Mouse (Mus musculus) cerebellum, adult 11-12 months (tissue): ENCODE data around the gene Cadm1.

Experiments
- DNase-seq: peaks from one replicate; pipeline ENCODE4 v3.0.0; 2022

The Cadm1 gene

DNA sequence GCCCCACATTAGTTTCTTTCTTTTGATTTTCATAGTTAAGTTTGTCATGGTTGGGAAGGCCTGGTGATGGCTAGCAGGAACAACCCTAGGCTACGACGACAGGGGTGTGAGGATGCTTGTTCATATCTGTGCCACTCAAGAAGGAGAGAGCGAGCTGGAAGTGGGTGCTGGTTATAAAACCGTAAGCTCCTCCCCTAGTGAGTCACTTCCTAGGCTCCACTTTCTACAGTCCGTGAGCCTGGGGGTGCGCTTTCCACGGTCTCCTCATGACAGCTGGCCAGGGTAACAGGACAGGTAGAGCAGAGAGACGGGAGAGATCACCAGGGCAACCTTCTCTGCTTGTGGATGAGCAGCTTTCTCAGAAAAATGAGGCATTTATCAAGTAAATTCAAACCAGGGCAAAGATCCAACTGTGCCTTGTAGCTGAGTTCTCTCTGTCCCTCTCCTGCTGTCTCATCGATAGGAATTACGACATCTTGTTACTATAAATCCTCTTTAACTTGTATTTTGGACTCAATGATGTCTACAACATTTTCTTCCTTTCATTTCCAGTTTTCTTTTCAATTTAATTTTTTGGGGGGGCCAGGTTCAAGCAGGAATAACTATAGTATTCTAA is 23.1 kb downstream of the Cadm1 start:
- DNase-seq = no peak

DNA sequence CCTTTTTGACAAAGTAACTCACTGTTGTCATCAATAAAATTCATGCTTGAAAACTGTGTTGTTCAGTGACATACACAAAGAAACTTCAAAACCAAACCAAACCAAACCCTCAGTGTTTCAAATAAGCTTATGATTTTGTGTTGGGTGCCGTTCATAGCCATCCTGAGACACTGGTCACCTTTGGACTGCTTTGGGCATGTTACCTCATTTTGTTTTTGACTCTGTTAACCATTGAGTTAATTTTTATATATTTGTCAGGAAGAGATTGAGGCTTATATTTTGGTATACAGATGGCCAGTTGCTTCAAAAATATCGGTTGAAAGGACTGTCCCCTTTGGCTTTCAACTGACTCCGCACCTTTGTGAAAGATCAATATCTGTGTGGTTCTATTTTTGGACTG is 30.8 kb downstream of the Cadm1 start:
- no peak for DNase-seq

DNA sequence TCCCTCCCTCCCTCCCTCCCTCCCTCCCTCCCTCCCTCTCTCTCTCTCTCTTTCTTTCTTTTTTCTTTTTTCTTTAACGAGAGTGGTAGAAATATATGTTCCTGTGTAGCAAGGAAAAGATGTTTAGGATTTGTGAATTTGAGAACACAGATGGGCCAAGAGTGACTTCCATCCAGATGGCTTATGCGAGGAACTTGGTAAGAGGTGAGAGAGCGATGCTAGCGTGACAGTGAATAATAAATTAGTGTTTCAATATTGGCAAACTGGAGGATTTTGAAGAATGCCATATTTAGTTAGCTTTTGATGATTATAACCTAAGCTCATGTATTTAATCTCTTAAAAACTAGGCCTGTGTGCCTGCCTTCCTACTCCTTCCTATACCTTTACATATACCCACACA is 31.6 kb downstream of the Cadm1 start:
- no peak for DNase-seq

DNA sequence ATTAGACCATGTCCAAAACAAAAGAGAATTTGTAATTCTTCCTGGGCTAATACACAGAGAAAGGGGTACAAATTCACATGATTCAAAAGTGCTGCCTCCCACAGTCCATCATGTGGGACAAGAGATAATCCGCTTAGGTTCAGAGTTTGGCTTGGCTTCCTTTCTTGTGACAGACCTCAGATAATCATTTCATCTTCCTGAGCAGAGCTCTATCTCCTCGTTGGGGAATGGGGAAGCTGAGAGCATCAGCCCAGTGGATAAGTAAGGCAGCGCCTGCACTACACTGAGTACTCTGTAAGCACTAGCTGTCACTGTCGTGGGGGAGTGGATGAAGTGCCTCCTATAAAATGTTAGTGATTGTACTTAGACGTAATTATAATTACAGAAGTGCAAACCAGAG is 35.1 kb downstream of the Cadm1 start:
- no peak for DNase-seq

DNA sequence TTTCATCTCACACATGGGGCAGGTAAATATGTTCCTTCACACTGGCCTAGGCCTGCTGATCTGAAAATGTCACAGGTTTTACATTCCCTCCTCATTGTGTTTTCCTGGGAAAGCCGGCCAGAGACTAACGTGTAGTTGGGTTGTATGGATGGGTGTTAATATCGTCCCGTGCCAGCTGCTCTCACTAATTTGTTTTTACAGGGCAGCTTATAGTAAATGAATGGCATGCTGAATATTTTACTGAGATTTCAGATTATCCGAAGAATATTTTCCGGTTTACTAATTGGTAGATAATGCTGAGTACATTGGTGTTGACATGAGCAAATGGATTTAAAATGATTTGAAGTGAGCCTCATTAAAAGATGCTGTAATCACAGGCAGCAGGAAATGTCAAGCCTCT is 37.9 kb downstream of the Cadm1 start:
- no peak for DNase-seq

DNA sequence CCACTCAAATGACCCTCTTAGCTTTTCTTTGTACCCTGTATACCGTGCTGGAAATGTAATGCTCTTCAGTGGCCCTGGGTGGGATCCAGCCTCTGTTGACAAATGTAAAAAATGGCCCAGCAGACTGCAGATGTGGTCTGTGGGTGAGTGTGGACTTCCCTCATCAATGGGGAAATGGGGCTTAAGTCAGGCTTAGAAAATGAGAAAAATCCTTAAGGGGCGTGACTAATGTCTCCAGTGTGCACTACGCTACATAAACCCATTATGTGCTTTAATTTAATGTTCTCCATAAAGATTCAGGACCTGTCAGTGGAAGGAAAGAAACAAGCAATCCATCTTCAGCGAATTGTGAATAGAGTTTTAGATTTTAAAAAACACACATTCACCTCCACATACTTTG is 40.2 kb downstream of the Cadm1 start:
- DNase-seq = no peak

DNA sequence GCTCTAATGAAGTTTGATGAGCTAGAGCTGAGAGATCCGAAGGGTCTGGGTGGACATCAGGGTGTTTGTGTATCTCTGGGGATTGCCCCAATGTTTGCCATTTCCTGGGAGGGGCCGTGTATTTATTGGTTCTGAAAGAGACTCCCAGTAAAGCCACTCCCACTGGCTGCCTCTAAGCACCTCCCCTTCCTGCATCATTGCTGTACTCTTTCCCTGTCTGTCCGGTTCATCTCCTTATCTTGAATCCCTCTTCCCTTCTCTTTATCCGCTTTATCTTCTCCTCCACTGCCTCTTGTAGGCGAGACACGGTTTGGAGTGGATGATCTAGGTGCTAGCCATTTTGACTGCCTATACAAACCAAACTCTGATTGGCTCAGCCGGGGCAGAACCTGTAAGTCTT is 41.5 kb downstream of the Cadm1 start:
- no peak for DNase-seq

DNA sequence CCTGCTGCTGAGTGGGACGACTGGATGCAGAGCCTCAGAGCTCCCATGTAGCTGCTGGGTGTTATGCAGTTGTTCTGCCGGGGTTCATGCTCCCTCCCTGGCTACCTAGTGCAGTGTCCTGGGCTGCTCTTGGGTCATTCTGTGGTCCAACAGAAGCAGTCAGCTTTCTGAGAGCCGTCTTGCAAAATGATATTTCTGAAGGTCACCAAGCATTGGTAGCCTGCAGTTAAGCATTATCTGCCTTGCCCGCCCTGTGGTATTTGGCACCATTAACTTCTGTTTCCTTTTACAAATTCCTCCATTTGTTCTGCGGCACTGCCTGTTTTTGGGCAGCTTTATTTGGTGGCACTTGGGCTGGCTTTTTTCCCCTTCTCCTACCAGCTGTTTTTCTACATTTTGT is 42.2 kb downstream of the Cadm1 start:
- DNase-seq = no peak

DNA sequence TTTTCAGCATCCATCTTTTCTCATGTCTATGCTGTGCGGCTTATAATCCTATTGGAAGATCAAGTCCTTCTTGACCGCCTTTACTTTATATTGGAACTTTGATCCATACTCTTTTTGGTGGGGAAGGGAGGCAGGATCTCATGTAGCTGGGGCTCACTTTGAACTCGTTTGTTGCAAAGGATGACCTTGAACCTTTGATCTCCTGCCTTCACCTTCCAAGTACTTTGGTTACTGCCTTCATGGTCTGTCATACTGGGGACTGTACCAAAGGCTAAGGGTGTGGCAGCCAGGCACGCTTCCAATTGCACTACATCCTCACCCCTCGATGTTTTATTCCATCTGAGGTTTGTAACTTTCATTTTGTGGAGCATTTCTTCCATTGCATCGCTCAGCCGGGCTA is 43.5 kb downstream of the Cadm1 start:
- DNase-seq = no peak

DNA sequence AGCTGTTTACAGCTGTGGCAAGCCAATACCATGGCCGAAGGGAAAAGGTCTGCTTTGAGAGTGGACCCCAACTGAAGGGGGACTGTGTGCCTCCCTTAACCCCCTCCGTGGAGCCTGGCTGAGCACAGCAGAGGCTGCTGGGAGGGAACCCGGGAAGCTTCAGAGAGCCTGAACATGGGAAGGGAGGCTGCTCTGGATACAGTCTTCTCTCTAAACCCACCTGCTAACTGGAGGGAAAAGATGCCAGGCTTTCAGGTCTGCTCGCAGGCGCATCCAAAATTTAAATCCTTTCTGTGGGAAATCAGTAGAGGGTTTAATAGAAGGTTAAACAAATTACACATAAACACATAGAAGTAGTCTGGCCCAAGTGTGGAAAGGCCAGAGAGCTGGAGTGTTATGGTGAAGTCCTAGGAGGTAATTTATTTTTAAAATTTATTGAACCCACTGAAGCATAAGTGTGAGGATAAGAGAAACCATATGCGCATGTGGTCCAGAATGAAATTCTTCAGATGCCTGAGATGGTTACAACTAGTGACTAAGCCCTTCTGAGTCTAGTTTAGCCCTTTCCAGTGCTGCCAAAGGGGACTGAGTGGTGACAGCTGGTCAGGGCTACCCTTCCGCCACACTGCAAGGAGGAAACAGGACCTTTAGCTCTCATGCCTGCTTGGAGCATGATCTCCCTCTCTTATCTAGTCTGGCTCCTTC is 44.9 kb downstream of the Cadm1 start:
- peak; percentile 45 for DNase-seq

DNA sequence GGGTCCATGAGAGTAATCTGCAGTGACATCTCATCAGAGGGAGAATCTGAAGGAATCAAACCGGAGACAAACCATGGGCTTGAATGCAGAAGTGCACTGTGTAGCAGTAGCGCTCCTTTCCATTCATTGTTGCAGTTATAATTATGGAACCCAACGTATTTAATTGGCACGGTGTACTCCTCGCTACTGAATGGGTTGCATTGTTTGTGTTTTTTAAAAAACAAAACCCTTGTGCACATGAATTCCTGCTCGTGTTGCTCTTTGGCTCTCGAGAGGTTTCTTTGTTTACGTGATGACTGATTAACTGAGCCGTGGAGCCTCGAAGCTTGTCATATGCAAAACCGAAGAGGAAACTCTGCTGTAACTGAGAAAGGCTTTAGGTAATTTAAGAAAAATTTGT is 45.8 kb downstream of the Cadm1 start:
- DNase-seq = no peak

DNA sequence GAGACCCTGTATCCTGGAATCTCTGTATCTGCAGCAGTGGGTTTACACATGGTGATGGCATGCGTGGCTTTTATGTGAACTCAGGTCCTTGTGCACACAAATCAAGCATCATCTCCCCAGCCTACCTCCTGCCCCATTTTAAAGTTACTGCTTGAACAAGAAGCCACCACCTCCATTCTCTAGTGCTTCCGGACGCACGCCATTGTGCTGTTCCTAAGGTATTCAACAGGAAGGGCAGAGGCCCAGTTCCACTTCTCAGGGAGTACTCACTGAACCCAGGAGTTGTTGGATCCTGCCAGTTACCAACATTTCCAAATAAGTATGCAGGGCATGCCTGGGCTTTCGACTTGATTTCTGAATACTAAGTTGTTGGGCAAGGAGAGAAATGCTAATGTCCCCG is 49.5 kb downstream of the Cadm1 start:
- no peak for DNase-seq

DNA sequence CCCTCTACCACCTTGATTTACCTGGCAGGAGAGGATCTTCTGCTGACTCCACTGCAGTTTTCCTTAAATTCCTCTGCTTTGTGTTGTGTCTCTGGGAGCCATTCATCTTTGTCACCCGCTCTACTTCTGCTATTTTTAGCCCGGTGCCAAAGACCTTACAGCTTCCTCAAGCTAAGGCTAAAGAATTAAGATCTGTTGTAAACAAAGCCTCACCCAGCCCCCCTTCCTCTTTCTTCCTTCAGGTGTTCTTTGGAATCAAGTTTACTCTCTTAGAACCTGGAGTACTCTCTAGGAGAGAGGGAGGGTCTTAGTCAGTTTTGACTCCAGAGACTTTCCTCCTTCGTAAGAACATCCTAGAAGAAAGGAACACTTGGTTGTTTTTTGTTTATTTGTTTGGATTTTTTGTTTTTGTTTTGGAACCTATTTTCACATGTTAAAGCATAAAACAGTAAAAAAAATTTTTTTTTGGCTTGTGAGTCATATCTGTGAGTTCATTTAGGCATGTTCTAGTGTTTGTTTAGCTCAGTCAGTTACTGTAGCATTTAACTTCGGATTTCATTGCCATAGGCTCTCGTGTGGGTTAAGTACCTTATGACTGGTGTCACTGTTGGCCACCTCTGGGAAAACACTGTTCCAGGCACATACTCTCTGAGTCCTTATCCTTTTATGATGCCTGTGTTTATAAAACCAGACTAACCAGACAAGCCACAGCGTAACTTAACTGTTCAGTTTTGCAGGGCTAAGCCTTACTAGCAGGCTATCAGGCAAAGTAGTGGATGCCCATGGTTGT is 51.8 kb downstream of the Cadm1 start:
- no peak for DNase-seq

DNA sequence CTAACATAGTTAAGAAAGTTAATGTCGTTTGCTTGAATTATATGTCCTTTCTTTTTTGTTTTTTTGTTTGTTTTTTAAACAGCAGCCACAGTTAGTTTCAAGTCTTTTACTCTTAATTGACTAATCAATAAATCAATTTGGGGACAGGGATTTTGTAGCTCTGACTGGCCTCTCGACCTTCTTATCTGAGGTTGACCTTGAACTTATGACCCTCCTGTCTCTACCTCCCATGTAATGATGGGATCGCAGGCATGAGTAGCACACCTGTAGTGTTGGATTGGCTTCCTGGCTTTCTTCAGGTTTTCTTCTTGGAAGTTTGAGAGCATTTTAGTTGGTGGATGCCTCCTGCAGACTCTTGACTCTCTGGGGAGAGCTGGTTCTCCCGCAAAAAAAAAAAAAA is 53.3 kb downstream of the Cadm1 start:
- no peak for DNase-seq

DNA sequence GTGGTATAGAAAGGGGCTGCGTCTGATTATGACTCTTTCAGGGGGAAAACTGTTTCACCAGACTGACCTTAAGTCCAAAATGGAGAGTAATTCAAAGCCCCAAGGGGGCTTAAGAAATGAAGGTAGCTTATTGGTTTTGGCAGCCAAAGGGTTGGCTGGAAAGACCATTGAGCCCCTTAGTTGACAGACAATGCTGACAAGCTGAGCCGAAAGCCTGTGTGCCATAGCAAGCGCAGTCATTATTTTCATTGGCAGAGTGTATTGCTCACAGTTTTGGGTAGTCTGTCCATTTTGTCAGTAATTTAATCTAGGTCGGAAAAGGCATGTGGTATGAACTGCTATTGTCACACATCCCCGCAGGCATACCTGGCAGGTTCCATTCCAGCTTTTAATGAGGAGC is 56.2 kb downstream of the Cadm1 start:
- DNase-seq = no peak

DNA sequence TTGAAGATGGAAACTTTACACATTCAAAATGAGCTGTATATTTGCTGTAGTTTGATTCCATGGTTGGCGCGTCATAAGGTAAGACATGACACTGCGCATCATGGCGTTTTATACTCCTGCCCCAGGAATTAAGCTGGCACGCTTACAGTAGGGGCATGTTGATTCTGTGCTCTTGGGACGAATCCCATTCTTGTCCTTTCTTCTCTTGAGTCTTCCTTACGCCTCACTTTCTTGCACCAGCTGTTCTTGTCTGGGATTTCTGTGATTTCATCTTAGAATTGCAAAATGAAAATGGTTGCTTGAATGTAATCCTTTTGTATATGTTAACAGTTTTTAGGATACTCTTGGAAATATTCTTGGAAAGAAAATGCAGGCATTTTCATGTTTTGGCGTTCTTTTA is 56.9 kb downstream of the Cadm1 start:
- no peak for DNase-seq

DNA sequence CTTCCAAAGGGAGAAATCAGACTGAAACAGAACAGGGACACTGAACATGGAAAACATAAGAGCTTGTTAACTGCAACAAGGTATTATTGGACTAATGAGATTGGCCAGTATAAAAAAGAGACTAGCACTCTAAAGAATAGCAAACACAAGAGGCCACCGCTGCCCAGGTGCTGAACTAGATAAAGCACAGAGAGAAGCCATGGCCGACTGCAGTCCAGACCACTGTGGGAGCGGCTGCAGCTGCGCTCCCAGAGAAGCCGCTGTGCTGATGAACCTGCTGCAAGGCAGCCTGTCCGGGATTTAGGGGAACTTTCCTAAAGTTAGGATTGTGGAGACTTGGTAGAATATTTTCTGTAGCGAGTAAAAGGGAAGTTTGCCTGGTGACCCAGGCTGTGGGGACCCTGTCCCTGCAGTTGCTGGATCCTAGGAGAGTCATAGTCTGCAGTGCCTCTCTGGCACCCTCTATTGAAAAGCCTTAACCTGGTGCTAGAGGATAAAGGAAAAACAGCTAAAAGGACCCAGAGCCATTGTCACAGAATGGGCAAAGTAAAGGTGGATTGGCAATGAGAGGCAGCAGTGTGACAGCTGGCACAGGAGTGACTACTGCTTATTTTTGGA is 57.7 kb downstream of the Cadm1 start:
- no peak for DNase-seq

DNA sequence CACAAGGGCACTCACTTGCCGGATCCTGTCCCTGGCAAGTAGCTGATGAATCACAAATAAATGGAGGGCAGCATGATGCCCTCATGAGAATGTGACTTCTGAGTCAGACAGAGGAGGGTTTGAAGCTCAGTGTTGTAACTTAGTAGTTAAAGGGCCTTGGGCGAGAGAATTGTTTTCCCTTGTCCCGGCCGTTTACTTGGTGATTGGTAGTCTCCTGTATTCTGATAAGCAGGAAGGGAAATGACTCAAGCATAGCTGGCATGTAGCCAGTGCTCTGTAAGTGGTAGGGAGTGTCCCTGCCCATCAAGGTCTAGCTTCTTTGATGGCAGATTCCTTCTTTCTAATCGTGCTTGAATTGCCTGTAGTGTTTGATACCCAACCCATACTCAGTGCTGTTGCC is 59.9 kb downstream of the Cadm1 start:
- DNase-seq = no peak

DNA sequence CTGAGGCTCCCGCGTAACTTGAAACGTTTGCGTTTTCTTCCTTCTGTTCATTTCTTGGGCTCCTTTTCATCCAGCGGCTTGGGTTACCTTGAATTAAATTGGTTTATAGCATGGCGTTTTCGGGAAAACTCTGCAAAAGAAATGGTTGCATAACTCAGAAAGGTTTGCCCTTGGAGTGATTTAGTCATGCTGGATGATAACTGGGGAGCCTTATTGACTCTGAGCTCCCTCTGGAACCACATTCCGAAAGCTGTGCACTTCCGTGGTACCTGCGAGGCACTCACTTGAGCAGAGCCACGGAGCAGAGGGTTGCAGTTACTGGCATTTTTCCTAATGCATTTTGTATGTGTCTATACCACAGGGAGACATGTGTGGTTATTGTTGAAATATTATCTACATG is 71.6 kb downstream of the Cadm1 start:
- no peak for DNase-seq

DNA sequence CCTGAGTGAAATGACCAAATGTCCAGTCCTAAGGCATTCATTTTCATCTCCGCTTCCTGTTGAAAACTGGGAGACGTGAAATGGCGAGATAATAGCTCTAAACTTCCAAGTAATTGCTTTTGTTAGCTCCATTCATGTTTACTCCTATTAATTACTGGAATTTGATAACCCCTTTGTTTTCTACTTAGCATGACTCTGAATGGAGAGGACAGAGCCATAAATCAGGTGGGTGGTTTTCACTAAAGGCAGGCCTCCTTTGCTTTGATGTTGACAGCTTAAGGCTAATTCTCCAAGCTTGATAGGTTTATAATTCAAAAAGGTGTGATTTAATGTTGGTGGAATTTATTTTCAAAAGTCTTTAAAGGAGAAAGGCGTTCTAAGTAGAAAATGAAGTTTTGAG is 74.0 kb downstream of the Cadm1 start:
- DNase-seq = no peak

DNA sequence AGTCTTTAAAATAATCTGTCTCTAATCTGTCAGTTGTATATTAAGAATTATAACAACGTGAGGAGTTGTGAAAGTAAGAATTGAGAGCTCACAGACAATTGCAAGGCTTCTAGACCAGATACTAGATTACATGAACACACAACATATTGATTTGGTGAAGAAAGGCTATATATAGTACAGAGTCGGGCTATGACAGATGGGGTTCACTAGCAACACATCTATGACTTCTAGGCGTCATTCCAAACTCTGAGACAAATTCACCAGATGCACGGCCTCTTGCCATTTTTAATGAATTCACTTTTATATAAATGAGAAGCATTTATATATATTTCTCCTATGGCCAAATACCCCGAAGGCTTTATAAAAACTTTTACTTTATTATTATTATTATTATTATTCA is 75.7 kb downstream of the Cadm1 start:
- no peak for DNase-seq

DNA sequence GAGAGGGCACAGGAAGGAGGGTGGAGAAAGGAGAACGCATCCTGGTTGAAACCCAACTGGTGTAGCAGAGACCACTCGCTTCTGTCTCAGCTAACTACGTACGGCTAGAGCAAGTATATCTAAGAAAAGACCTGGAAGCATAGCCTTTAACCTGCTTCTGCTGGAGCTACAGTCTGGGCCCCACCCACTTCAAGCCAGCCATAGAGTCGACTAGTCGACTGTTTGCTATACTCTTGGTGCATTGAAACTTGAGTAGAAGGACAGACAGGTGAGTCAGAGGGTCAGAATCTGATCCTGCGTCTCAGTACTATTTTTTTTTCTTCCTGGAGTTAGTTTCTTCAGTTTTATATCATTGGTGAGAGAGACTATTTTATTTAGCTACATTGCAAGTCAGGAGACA is 78.5 kb downstream of the Cadm1 start:
- no peak for DNase-seq

DNA sequence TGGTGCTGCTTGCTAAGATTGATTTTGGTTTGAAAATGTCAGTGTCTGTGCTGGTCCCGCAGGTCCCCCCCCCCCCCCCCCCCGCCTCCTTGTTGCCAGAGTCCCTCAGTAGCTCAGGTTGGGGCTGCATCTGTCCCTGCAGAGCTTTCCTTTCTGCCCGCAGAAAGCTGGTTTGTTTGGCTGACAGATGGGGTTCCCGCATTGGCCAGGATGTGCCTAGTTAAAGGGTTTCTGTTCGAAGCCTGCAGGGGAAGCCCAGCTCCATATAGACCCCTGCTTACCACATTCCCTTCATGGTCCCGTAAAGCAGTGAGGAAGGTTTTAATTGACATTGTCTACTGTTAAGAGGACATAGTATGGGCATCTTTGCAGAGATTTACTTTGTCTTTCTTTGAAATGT is 78.9 kb downstream of the Cadm1 start:
- no peak for DNase-seq

DNA sequence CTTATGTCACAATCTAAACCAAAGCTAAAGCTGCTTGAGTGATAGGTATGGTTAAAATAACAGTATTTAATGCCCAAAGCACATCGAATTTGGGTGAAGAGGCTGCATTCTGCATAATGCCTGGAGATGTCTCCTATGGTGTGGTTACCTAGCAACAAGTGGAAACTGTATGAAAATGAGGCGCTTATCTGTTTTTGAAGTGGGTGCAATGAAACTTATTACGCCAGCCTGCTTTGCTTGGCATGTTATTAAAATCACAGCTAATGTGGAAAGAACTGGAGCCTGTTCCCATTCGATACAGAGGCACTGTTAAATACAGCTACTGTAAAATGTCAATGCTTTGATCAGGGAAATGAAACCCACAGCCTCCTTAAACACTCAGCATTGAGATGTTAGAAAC is 79.5 kb downstream of the Cadm1 start:
- DNase-seq = no peak
